Mouse (Mus musculus) CH12.LX (cell line): ENCODE measurements around the gene Bdkrb2. TPM values are rescaled to one million over a fixed set of nuclear protein-coding genes. Genes with fewer than 3 reads are reported as not detected.

Source experiments
- DNase-seq: peaks from one replicate; pipeline ENCODE4 v3.0.0-alpha.2; 2013; ENCODE audit errors: extremely low read depth
- H3K27ac ChIP-seq: 2 replicates; pipeline ENCODE4 v1.5.1; 2012; ENCODE audit warnings: low read depth, mild to moderate bottlenecking, control low read depth, moderate library complexity; ENCODE audit not compliant: insufficient read depth
- H3K27me3 ChIP-seq: replicated peaks from 2 replicates; pipeline ENCODE3; 2012; ENCODE audit warnings: inconsistent platforms
- H3K36me3 ChIP-seq, 2 experiments: replicated peaks in 1 of 2; 2 replicates each; pipeline versions ENCODE3 to v1.6.1; 2012; ENCODE audit warnings: inconsistent platforms in 1 of 2, low read length in 1 of 2, mild to moderate bottlenecking in 1 of 2, mixed read lengths in 1 of 2, moderate library complexity in 1 of 2; ENCODE audit not compliant: control insufficient read depth in 1 of 2, insufficient read depth in 1 of 2
- H3K4me1 ChIP-seq, 2 experiments: 2 replicates each; pipeline ENCODE4 v1.6.1; 2012; ENCODE audit warnings: inconsistent platforms in 1 of 2, moderate library complexity in 1 of 2; ENCODE audit not compliant: insufficient read depth in 2 of 2, control insufficient read depth in 1 of 2
- H3K4me2 ChIP-seq: 2 replicates; pipeline ENCODE4 v1.6.1; 2012; ENCODE audit warnings: low read depth, mild to moderate bottlenecking, control low read depth; ENCODE audit not compliant: poor library complexity, insufficient read depth, severe bottlenecking
- H3K4me3 ChIP-seq, 3 experiments: fragments of 150-350 bp in 1 of 3; sonication (generic) in 1 of 3; replicated peaks in 1 of 3; 2 replicates each; pipeline versions ENCODE3 to v1.5.1; 2011 to 2012; ENCODE audit warnings: low read depth in 2 of 3, low read length in 2 of 3, mild to moderate bottlenecking in 2 of 3, moderate library complexity in 2 of 3, control low read depth in 1 of 3, improper control_type of control experiment in 1 of 3, inconsistent platforms in 1 of 3, mixed read lengths in 1 of 3; ENCODE audit not compliant: poor library complexity in 1 of 3
- H3K79me2 ChIP-seq: replicated peaks from 2 replicates; pipeline ENCODE4 v1.6.1; 2012; ENCODE audit warnings: mild to moderate bottlenecking, moderate library complexity; ENCODE audit not compliant: control insufficient read depth, poor library complexity, insufficient read depth, severe bottlenecking; ENCODE audit errors: extremely low read depth
- H3K9ac ChIP-seq: 2 replicates; pipeline ENCODE4 v1.6.1; 2012; ENCODE audit warnings: low read depth, mild to moderate bottlenecking, control low read depth, moderate library complexity; ENCODE audit not compliant: insufficient read depth
- H3K9me3 ChIP-seq: replicated peaks from 2 replicates; pipeline ENCODE3; 2012; ENCODE audit warnings: low read length, inconsistent platforms, mixed read lengths
- BHLHE40 ChIP-seq: IDR thresholded peaks from 2 replicates; pipeline ENCODE4 v1.6.1; 2011; ENCODE audit warnings: mild to moderate bottlenecking, low read depth, low read length, improper control_type of control experiment
- CHD1 ChIP-seq: IDR thresholded peaks from 2 replicates; pipeline ENCODE4 v1.6.1; 2012; ENCODE audit warnings: low read depth, low read length, improper control_type of control experiment, inconsistent platforms
- CHD2 ChIP-seq: IDR thresholded peaks from 2 replicates; pipeline ENCODE4 v1.6.1; 2011; ENCODE audit warnings: low read length, improper control_type of control experiment
- CTCF ChIP-seq, 2 experiments: IDR thresholded peaks in 1 of 2; conservative IDR thresholded peaks in 1 of 2; 2 replicates each; pipeline ENCODE4 v1.5.1; 2011 to 2012; ENCODE audit warnings: low read depth in 2 of 2, low read length in 2 of 2, improper control_type of control experiment in 1 of 2, inconsistent platforms in 1 of 2, mild to moderate bottlenecking in 1 of 2, moderate library complexity in 1 of 2
- EP300 ChIP-seq: IDR thresholded peaks from 2 replicates; pipeline ENCODE4 v1.6.1; 2011; ENCODE audit warnings: low read length, improper control_type of control experiment
- ETS1 ChIP-seq: conservative IDR thresholded peaks from 2 replicates; pipeline ENCODE4 v1.6.1; 2012; ENCODE audit warnings: low read depth, mild to moderate bottlenecking, inconsistent platforms, low read length, improper control_type of control experiment, moderate library complexity
- HCFC1 ChIP-seq: IDR thresholded peaks from 2 replicates; pipeline ENCODE4 v1.6.1; 2012; ENCODE audit warnings: low read depth, mild to moderate bottlenecking, inconsistent platforms, low read length, improper control_type of control experiment
- JUN ChIP-seq: IDR thresholded peaks from 2 replicates; pipeline ENCODE4 v1.6.1; 2011; ENCODE audit warnings: low read depth, mild to moderate bottlenecking, low read length, improper control_type of control experiment, moderate library complexity; ENCODE audit not compliant: insufficient read depth
- MAZ ChIP-seq: IDR thresholded peaks from 2 replicates; pipeline ENCODE4 v1.6.1; 2012; ENCODE audit warnings: low read depth, mild to moderate bottlenecking, inconsistent platforms, low read length, improper control_type of control experiment, moderate library complexity
- NRF1 ChIP-seq: IDR thresholded peaks from 2 replicates; pipeline ENCODE4 v1.6.1; 2014; ENCODE audit warnings: low read depth, mild to moderate bottlenecking, inconsistent platforms, low read length, improper control_type of control experiment, moderate library complexity
- POLR2AphosphoS2 ChIP-seq: IDR thresholded peaks from 2 replicates; pipeline ENCODE4 v1.6.1; 2011; ENCODE audit warnings: low read depth, low read length, improper control_type of control experiment
- RCOR1 ChIP-seq: conservative IDR thresholded peaks from 2 replicates; pipeline ENCODE4 v1.6.1; 2012; ENCODE audit warnings: low read depth, mild to moderate bottlenecking, inconsistent platforms, low read length, improper control_type of control experiment
- TBP ChIP-seq: conservative IDR thresholded peaks from 2 replicates; pipeline ENCODE4 v1.6.1; 2011; ENCODE audit warnings: low read depth, low read length, improper control_type of control experiment
- TCF12 ChIP-seq: IDR thresholded peaks from 2 replicates; pipeline ENCODE4 v1.6.1; 2014; ENCODE audit warnings: low read depth, mild to moderate bottlenecking, inconsistent platforms, low read length, improper control_type of control experiment
- UBTF ChIP-seq: IDR thresholded peaks from 2 replicates; pipeline ENCODE4 v1.6.1; 2012; ENCODE audit warnings: low read depth, mild to moderate bottlenecking, inconsistent platforms, low read length, improper control_type of control experiment, moderate library complexity
- USF1 ChIP-seq: IDR thresholded peaks from 2 replicates; pipeline ENCODE4 v1.6.1; 2014; ENCODE audit warnings: low read depth, mild to moderate bottlenecking, inconsistent platforms, low read length, improper control_type of control experiment
- USF2 ChIP-seq: conservative IDR thresholded peaks from 2 replicates; pipeline ENCODE4 v1.6.1; 2011; ENCODE audit warnings: low read depth, low read length, improper control_type of control experiment
- dilution Hi-C: fragments of 300-500 bp; cut with MboI; formaldehyde crosslinking; loops from 2 replicates; pipeline ENCODE4 v1.14.3; 2020; ENCODE audit warnings: low sequenced_read_pairs; ENCODE audit not compliant: extremely low pct_unique_long_range_greater_than_20kb, extremely low pct_ligation_motif_present
- in situ Hi-C: fragments of 300-500 bp; cut with MboI; formaldehyde crosslinking; loops from 3 replicates; pipeline ENCODE4 v1.14.3; 2019; ENCODE audit warnings: low sequenced_read_pairs, low pct_ligation_motif_present, low pct_unique_long_range_greater_than_20kb, mixed read lengths
- polyA plus RNA-seq: library from polyadenylated mRNA; unstranded; fragments of >175 nt; gene quantifications from 2 replicates; pipeline ENCODE4 v1.2.1, GENCODE M21; 2012; ENCODE audit warnings: low read depth; ENCODE audit not compliant: insufficient read length
- total RNA-seq, 2 experiments: library from RNA; depleted of rRNA; stranded (reverse); fragments of 300-350 nt in 1 of 2; fragments of >200 nt in 1 of 2; gene quantifications; 2 replicates each; pipeline ENCODE4 v1.2.3; 2012 to 2014

The Bdkrb2 gene
- total and polyA plus RNA-seq, 3 experiments, result 0.06 TPM; not detected in 2

- DNase-seq, result no peak
- in situ Hi-C loops (no loop called here), dilution Hi-C loops (no loop called here)
- no peaks in the 10 kb centered on the region for H3K9me3 ChIP-seq
- H3K79me2 ChIP-seq, result no peaks in the 10 kb centered on the region
- no peak overlapping the region for H3K4me3 ChIP-seq
- H3K4me1 ChIP-seq, result no peaks in the 10 kb centered on the region
- H3K27me3 ChIP-seq, result no peaks in the 10 kb centered on the region
- no peak overlapping the region for H3K4me2 ChIP-seq
- H3K9ac ChIP-seq, result no peak overlapping the region
- H3K27ac ChIP-seq, result no peak overlapping the region
- TF ChIP-seq CHD2 (no peak), TCF12 (no peak), ETS1 (no peak), USF2 (no peak), UBTF (no peak), MAZ (no peak), BHLHE40 (no peak), RCOR1 (no peak), JUN (no peak), HCFC1 (no peak), EP300 (no peak), USF1 (no peak), CHD1 (no peak), POLR2AphosphoS2 (no peak)
- peaks cover 71 to 84% of the 10 kb centered on the region in 2 experiments for H3K36me3 ChIP-seq
Measured at GRCm38 (mm10) chr12:105622981-105623539, 60.0 kb downstream of the Bdkrb2 start.

DNA sequence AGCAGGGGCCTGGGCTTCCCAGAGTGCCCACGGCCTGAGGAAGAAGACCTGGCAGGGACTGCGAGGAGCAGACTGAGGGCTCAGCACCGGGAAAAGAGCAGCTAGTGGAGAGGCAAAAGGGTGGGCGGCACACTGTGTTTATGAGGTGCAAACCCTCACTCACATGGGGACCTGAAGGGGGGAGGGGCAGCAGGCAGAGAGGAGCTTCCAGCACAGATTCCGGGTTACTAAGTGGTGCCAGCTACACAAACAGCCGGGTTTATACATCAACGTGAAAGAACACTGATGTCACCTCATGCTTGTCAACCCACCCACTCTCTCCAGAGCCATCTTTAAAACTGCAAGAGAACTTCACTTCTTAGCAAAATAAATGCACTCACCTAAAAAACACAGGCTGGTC lies 62.8 kb downstream of the Bdkrb2 start:
- H3K79me2 ChIP-seq, result no peaks in the 10 kb centered on the region
- TF ChIP-seq CTCF (conservative IDR thresholded peaks at IDR 0.05 in 1 of 2, IDR thresholded peaks at IDR 0.05 in 1 of 2; ENCODE audit: low read depth in 2 of 2, low read length in 2 of 2), result no peak
- TF ChIP-seq NRF1, result no peak
- no peak for TF ChIP-seq TBP
- no peak for TF ChIP-seq USF1
- DNase-seq, result no peak
- peaks cover 60 to 69% of the 10 kb centered on the region in 2 experiments for H3K36me3 ChIP-seq
- no peaks in the 10 kb centered on the region for H3K27me3 ChIP-seq
- H3K27ac ChIP-seq, result no peak overlapping the region
- dilution Hi-C loops, result no loop called here
- no peak overlapping the region for H3K9ac ChIP-seq
- no peak overlapping the region for H3K4me3 ChIP-seq
- H3K4me1 ChIP-seq, result no peaks in the 10 kb centered on the region
- in situ Hi-C loops, result no loop called here
- H3K9me3 ChIP-seq, result no peaks in the 10 kb centered on the region
- H3K4me2 ChIP-seq, result no peak overlapping the region
